Mouse (Mus musculus) thymus, postnatal 14 days (tissue): ENCODE data around the gene Decr2.
"Not testable (repeated sequence)": the region's sequence is repeated elsewhere in the genome, so short reads cannot be mapped to it uniquely, and the experiment has no call there.

Experiments used
- DNase-seq: peaks from one replicate; pipeline ENCODE4 v3.0.0; 2021

The Decr2 gene

GRCm38 (mm10) chr17:26089905-26090632 lies at the start of gene Decr2:
TSS of gene Decr2 (minus strand) at chr17:26090337.
- DNase-seq: peak; percentile 87

DNA sequence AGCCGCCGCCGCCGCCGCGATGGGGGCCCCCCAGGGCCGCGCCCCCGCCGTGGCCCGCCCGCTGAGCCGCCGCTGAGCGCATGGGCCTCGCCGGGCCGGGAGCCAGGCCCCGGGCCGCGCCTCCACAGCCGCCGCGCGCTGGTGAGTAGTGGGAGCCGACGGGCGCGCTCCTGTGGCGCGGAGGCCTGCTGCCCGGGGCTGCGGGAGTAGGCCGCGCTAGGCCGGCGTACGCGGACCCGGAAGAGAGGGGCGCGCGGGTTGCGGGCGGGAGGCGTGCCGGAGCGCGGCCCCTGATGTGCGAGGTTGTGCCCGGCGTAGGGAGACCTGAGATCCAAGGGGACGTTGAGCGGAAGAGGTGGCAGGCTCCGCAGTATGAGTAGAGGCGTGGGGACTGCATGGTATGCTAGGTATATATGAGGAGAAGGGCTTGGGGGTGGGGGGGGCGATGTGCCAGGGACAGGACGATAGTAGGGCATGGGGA lies 48.8 kb upstream of the Decr2 start:
- peak; percentile 72 for DNase-seq

- DNase-seq: peak; percentile 98
Measured at GRCm38 (mm10) chr17:26138239-26138836, 48.2 kb upstream of the Decr2 start, which contains the start of gene Axin1. TSS of gene Axin1 (plus strand) at chr17:26138688.

- no peak for DNase-seq
Measured at GRCm38 (mm10) chr17:26137751-26138130, 47.6 kb upstream of the Decr2 start.

GRCm38 (mm10) chr17:26137106-26137750 lies 47.1 kb upstream of the Decr2 start:
- no peak for DNase-seq

DNA sequence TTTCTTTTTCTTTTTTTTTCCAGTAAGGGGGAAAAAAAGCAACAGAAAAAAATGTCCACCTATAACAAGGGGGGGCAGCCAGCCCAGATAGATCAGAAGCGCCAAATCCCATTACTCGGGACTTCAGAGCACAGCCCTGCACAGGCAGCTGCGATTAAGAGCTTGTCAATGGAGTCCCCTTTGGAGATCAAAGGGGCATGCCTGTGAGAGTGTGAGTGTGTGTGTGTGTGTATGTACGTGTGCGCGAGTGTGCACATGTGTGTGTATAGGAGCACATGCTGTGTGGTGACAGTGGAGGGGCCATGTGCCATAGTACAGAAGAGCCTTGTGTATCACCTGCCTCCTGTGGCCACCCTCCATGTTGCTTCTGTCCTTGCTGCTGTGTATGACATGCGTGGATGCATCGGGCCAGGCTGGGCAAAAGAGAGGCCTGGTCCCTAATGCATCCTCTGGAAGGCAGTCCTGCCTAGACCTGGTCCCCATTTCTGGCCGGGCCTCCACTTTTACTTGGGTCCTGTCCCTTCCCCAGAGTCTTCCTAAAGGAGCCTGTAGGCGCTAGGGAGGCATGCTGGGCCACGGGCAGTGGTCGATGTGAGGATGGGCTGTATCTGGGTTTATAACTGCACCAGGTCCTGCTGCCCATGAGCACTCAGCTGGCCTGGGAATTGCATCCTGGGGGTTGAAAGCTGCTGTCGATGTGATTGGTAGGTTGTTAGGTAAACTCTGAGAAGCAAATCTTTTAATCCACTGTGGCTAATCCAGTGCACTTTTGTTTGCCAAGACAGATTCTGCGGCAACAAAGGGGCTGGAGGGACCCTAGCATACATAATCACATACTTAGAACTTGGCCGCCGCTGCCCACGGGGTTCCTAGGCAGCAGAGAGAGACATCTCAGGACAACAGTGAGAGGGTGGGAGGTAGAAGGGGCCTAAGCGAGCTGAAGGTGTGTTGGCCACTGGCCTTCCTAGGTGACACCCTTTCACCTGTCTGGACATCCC lies 42.0 kb upstream of the Decr2 start:
- DNase-seq: no peak

DNA sequence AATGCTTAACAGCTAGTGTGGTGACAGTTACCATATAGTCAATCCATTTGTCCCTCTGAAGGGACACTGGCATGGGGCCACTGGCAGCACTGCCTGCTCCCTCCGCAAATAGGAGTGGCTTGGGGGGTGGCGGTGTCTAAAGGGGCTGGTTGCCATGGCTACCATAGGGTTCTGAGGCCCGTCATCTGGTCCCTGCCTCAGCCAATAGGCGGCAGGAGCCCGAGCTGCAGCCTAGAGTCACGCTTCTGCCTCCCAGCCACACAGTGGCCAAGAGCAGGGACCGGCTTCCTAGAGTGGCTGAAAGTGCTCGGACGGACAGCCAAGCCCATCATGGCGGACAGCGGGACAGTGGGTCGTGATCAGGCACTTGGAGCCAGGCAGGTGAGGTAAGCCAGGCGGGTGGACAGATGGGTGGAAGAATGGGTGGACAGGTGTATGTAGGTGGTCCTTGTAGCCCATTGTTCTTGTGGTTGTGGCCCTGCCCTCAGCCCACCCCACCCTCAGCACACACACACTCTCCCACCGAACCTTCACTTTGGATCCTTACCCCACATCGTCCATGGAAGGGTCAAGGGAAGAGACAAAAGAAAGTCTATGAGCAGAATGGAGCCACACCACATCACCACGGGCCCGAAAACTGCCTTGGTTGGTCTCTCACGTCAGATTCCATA lies 41.1 kb upstream of the Decr2 start:
- DNase-seq: no peak

- no peak for DNase-seq
Measured at GRCm38 (mm10) chr17:26125226-26125625, 35.1 kb upstream of the Decr2 start.

- no peak for DNase-seq
Measured at GRCm38 (mm10) chr17:26124560-26124959, 34.4 kb upstream of the Decr2 start.

- DNase-seq: peak; percentile 91
Measured at GRCm38 (mm10) chr17:26123267-26123684, 33.1 kb upstream of the Decr2 start, which contains the start of gene Mrpl28. TSS of gene Mrpl28 (plus strand) at chr17:26123500.

DNA sequence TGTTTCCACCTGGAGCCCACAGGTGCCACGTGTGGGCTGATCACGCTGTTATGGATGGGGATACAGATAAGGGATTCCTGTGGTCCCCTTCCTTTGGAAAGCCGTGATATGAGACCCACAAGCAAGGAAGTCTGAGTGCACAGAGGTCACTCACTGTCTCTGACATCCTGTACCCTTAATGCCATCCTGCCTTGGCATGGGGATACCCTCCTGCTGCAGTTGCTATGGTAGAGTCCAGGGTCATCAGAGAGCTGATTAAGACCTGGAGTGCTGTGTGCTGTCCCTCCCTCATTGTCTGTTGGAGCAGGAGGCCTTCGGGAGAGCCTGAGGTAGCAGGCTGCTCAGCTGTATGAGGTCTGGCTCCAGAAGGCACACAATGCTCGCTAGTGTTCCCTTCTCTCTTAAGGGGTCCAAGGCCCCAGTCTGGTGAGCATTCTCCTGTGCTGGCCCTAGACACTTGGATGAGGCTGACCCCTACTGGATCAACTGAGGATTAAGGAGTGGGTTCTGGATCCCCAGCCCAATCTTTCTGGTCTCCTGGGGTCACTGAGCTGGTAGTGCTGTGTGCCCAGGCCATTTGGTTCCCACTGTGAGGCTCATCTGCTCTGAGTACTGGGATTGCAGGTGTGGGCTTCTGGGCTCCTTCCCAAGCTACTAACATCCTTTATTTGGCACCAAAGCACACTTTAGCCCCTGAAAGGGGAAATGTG lies 32.4 kb upstream of the Decr2 start:
- DNase-seq: no peak

DNA sequence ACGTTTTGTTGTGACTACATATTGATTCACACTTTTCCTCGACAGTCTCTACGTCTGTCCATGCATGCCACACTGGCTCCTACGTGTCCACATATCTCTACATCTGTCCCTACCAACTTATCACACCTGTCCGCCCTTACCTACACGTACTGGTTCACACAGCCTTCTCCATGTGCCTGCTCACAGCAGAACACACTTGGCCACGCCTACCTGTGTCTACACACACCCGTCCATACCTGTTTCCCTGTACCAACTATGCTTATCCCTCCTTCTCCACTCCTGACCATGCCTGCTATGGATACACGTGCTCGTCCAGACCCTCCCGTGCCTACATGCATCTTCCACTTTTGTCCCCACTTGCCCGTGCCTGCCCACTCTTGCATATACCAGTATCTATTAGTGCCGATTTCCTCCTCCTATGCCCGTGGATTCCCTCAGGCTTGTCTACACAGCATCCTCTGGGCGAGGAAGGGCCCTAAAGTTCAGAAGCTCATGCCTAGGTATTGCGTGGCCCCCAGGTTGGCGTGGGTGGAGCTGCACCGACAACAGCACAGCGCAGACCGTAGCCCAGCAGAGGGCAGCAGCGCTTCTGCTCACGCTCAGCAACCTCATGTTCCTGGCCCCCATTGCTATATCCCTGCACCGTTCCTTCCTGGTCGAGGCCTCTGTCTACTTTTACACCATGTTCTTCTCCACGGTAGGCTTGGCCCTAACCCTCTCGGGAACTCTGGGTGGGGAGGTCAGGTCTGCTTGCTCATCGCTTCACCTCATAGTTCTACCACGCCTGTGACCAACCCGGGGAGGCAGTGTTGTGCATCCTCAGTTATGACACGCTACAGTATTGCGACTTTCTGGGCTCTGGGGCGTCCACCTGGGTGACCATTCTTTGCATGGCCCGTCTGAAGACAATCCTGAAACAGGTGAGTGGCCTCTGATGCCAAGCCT lies 29.9 kb upstream of the Decr2 start:
- DNase-seq: peak; percentile 78

DNA sequence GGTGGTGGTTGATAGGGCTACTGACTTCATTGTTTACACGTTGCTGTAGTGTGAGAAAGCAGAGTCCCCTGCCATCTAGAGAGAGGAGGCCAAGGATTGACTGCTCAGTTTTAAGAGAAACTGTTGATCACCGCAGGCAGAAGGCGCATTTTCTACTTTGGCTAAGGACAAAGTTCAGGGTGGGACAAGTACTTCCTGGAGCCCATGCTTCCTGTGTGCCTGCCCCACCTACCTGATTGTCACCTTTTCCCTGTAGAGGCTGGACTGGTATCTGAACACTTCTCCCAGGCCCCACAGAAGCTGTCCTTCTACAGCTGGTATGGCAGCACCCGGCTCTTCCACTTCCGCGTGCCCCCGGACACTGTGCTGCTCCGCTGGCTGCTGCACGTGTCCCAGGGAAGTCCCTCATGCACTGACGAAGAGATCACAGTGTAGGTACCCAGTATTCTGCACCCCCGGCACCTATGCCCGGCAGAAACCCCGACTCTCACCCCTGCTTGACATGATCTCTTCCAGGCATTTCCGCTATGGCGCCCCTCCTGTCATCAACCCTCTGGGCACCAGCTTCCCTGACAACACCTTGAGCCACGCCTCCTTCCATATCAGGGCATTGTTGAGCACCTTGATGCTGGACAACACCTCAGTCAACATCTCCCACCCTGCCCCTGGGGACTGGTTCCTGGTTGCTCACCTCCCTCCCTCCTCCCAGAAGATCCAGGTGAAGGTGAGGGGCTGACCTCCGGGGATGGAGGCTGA lies 26.5 kb upstream of the Decr2 start:
- no peak for DNase-seq

GRCm38 (mm10) chr17:26115956-26116487 lies 25.9 kb upstream of the Decr2 start:
- DNase-seq: no peak

GRCm38 (mm10) chr17:26115205-26115898 lies 25.2 kb upstream of the Decr2 start:
- DNase-seq: no peak

DNA sequence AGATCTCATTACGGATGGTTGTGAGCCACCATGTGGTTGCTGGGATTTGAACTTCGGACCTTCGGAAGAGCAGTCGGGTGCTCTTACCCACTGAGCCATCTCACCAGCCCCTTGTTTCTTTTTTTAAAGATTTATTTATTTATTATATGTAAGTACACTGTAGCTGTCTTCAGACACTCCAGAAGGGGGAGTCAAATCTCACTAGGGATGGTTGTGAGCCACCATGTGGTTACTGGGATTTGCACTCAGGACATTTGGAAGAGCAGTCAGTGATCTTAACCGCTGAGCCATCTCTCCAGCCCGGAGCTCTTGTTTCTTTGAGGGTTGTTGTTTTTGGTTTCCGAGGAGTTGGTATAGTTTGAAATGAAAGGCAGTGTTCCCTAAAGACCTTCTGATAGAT lies 24.3 kb upstream of the Decr2 start:
- not testable (repeated sequence) for DNase-seq

DNA sequence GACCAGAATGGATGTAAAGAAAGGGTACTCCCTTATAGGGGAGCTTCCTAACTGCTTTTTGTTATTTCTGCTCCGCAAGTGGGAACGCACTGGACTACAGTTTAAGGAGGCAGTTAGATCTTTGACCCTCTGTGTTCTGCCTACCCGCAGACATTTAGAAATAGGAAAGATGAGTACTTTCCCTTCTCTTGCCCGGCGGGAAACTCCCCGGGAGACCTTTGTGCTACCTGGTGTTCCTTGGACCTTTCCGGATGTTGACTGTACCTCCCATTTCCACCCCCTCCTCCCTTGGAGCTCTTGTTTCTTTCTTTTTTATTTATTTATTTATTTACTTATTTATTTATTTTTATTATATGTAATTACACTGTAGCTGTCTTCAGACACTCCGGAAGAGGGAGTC lies 23.9 kb upstream of the Decr2 start:
- no peak for DNase-seq

DNA sequence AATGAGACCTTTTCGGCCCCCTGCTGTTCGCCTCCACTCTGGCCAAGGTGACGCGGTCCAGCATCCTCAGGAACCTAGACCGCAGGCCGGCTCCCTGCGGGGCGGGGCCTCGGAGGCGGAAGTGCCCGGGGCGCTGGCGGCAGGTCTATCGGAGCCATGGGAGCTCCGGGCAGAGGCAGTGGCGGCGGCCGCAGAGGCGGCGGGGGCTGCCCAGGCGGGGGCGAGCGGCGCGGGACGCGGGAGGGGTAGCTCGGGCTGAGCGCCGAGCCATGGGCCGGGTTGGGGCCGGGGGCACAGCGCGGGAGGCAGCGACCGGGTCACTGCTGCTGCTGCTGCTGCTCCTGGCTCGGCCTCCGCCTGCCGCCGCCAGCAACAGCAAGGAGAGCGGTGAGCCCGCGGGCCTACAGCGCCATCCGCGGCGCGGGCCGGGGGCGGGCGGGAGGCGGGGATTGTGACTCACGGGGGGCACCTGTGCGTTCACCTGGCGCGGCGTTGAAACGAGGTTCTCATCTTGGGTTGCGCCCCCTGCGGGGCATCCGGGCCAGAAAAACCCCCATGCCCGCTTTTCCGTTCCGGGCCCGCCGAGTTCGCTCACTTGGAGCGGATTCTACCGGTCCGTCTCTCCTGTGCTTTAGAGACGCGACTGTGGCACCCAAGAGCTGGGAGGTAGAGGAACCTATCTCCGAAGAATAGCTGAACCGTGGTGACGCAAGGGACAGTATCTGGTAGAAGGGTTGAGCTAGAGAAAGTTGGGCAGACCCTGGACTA lies 23.2 kb upstream of the Decr2 start, which contains the start of gene Tmem8:
Gene Tmem8, plus strand, starts transcription at position 119 of the 768 bp plus-strand sequence.
- peak; percentile 83 for DNase-seq
